ENCODE assay signal across 19 mouse cellular contexts in the genomic region with DNA sequence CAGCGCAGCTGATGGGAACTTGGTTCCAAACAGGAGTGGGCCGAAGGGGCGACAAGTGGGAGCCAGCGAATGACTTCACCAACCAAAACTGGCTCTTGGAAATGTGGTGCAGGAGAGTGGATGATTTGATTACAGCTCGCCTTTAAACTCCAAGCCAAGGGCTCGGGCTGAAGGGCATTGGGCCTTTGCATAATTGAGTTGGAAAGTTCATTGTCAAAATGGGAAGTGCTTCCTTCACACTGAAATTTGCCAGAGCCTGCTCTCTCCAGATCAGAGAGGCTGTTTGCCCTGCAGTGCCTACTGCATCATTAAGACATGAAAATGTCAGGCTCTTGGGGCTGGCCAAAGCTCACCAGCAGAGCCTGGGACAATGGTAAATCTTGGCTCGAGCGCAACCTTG.
DNase-seq lines count a peak whose midpoint lies in the region; ATAC-seq and TF ChIP-seq lines count a peak whose summit lies in the region.
"Had no signal": no experiment of that assay in that cellular context is flagged by ENCODE, and none has a peak within 500 bp of the region (broad histone marks: within the 10 kb centered on the region; RNA-seq: fewer than 3 reads in every experiment).

No protein-coding gene starts in this region.

- H3K9me3 ChIP-seq in forebrain, embryonic 13.5 days (replicated peaks), result no peaks in the 10 kb centered on the region
- H3K9me3 ChIP-seq in forebrain, embryonic 10.5 days, result no peaks in the 10 kb centered on the region
- H3K9me3 ChIP-seq in neural tube, embryonic 15.5 days (replicated peaks), result no peaks in the 10 kb centered on the region
- H3K9me3 ChIP-seq: embryonic facial prominence, embryonic 10.5 days; heart, embryonic 13.5 days had no signal

- H3K4me3 ChIP-seq in forebrain, embryonic 13.5 days, result no peak overlapping the region
- no peak overlapping the region for H3K4me3 ChIP-seq in forebrain, embryonic 10.5 days
- H3K4me3 ChIP-seq in left cerebral cortex, adult 2 months, result no peak overlapping the region
- H3K4me3 ChIP-seq in neural tube, embryonic 15.5 days (replicated peaks), result no peak overlapping the region
- H3K4me3 ChIP-seq in kidney, adult 2 months (ENCODE audit: insufficient read depth, low read depth, low read length), result no peak overlapping the region
- H3K4me3 ChIP-seq: embryonic facial prominence, embryonic 10.5 days; heart, embryonic 13.5 days had no signal

- ATAC-seq in forebrain, embryonic 13.5 days, result no peak
- no peak for ATAC-seq in neural tube, embryonic 15.5 days (ENCODE audit: low FRiP score)

- WGBS in forebrain, embryonic 13.5 days, result 63% methylated on average over 8 of the region's 8 CpGs
- WGBS in forebrain, embryonic 10.5 days, result 83% methylated on average over 8 of the region's 8 CpGs
- WGBS in neural tube, embryonic 15.5 days, result 82% methylated on average over 8 of the region's 8 CpGs
- WGBS in kidney, adult 2 months, result 89% methylated on average over 8 of the region's 8 CpGs

- peaks cover 36% of the 10 kb centered on the region for H3K4me1 ChIP-seq in forebrain, embryonic 13.5 days
- peaks cover 24% of the 10 kb centered on the region for H3K4me1 ChIP-seq in forebrain, embryonic 10.5 days
- H3K4me1 ChIP-seq in neural tube, embryonic 15.5 days, result peaks cover 22% of the 10 kb centered on the region
- H3K4me1 ChIP-seq in kidney, adult 2 months (ENCODE audit: control insufficient read depth, insufficient read depth, low read length), result no peaks in the 10 kb centered on the region

- H3K9ac ChIP-seq in forebrain, embryonic 13.5 days, result 0 out of 2 replicates have a peak overlapping the region, but pooled peaks have one; percentile 14
- H3K9ac ChIP-seq in neural tube, embryonic 15.5 days (replicated peaks), result no peak overlapping the region
- H3K9ac ChIP-seq: heart, embryonic 13.5 days had no signal

- no peak for TF ChIP-seq CTCF in left cerebral cortex, adult 2 months (IDR thresholded peaks at IDR 0.05)
- no peak for TF ChIP-seq CTCF in kidney, adult 2 months (conservative IDR thresholded peaks at IDR 0.05; ENCODE audit: insufficient read depth, insufficient read length, low read depth, low read length)

- intact Hi-C loops in left cerebral cortex, adult 2 months (cut with DNase I), result loop anchor here (2.0 kb wide), 1 partner anchor 26 kb away; no protein-coding TSS in a partner anchor
- intact Hi-C loops in left cerebral cortex, postnatal 36 days (cut with DNase I), result no loop called here

- H3K27ac ChIP-seq in forebrain, embryonic 13.5 days, result 0 out of 2 replicates have a peak overlapping the region, but pooled peaks have one; percentile 90
- no peak overlapping the region for H3K27ac ChIP-seq in forebrain, embryonic 10.5 days
- H3K27ac ChIP-seq in left cerebral cortex, adult 2 months, result peak overlapping the region; percentile 89
- 0 out of 2 replicates have a peak overlapping the region, but pooled peaks have one; percentile 74 for H3K27ac ChIP-seq in neural tube, embryonic 15.5 days (replicated peaks)
- no peak overlapping the region for H3K27ac ChIP-seq in kidney, adult 2 months (ENCODE audit: insufficient read depth, low read depth, low read length)
- H3K27ac ChIP-seq: embryonic facial prominence, embryonic 10.5 days; heart, embryonic 13.5 days had no signal

- no peaks in the 10 kb centered on the region for H3K36me3 ChIP-seq in forebrain, embryonic 13.5 days (ENCODE audit: poor library complexity, severe bottlenecking)
- no peaks in the 10 kb centered on the region for H3K36me3 ChIP-seq in forebrain, embryonic 10.5 days (replicated peaks)
- no peaks in the 10 kb centered on the region for H3K36me3 ChIP-seq in neural tube, embryonic 15.5 days
- H3K36me3 ChIP-seq in kidney, adult 2 months (ENCODE audit: control insufficient read depth, insufficient read depth, low read length), result no peaks in the 10 kb centered on the region
- H3K36me3 ChIP-seq: embryonic facial prominence, embryonic 10.5 days; heart, embryonic 13.5 days had no signal

- DNase-seq in forebrain, embryonic 10.5 days (ENCODE audit: extremely low spot score, low spot score), result no peak
- no peak for DNase-seq in left cerebral cortex, adult 2 months (ENCODE audit: extremely low spot score in 1 of 2, low spot score in 2 of 2)
- DNase-seq in left cerebral cortex, postnatal 36 days (ENCODE audit: low spot score in 2 of 2), result no peak
- peak; percentile 43 for DNase-seq in brain, adult 2 months (ENCODE audit: low read depth, low spot score)
- no peak for DNase-seq in kidney, adult 2 months
- DNase-seq: B cell, adult 2 months; cerebellum, adult 11 months; heart, adult 11 months; heart, postnatal 36 days; kidney, adult 11 months; kidney, postnatal 25 days; lung, adult 18-20 months; lung, postnatal 36 days; right cerebral cortex, adult 18-20 months; thymus, postnatal 36 days had no signal

- H3K4me2 ChIP-seq in forebrain, embryonic 13.5 days, result no peak overlapping the region
- no peak overlapping the region for H3K4me2 ChIP-seq in neural tube, embryonic 15.5 days
- H3K4me2 ChIP-seq: heart, embryonic 13.5 days had no signal

- H3K27me3 ChIP-seq in forebrain, embryonic 13.5 days, result no peaks in the 10 kb centered on the region
- H3K27me3 ChIP-seq in forebrain, embryonic 10.5 days (ENCODE audit: poor library complexity, severe bottlenecking), result no peaks in the 10 kb centered on the region
- no peaks in the 10 kb centered on the region for H3K27me3 ChIP-seq in neural tube, embryonic 15.5 days (replicated peaks)
- no peaks in the 10 kb centered on the region for H3K27me3 ChIP-seq in kidney, adult 2 months (replicated peaks; ENCODE audit: control insufficient read depth, insufficient read depth, low read length)
- H3K27me3 ChIP-seq: heart, embryonic 13.5 days had no signal

- no peak for TF ChIP-seq POLR2A in kidney, adult 2 months (IDR thresholded peaks at IDR 0.05; ENCODE audit: low read depth, low read length)

Comparison
In these comparisons a context has a peak if more than half of its experiments do, and no peak if none do; other contexts are left out.
1. H3K27ac ChIP-seq: peak in forebrain, embryonic 13.5 days (single experiment), left cerebral cortex, adult 2 months (single experiment) and neural tube, embryonic 15.5 days (single experiment); none in forebrain, embryonic 10.5 days (single experiment) and kidney, adult 2 months (single experiment).